Mouse (Mus musculus) urinary bladder, postnatal 4 days (tissue): Measurements from ENCODE around the gene Cdh3.

Experiments used
- DNase-seq, 2 experiments: peaks; one replicate each; pipeline ENCODE4 v3.0.0; 2021 to 2022; ENCODE audit warnings: low spot score in 2 of 2

The Cdh3 gene

DNA sequence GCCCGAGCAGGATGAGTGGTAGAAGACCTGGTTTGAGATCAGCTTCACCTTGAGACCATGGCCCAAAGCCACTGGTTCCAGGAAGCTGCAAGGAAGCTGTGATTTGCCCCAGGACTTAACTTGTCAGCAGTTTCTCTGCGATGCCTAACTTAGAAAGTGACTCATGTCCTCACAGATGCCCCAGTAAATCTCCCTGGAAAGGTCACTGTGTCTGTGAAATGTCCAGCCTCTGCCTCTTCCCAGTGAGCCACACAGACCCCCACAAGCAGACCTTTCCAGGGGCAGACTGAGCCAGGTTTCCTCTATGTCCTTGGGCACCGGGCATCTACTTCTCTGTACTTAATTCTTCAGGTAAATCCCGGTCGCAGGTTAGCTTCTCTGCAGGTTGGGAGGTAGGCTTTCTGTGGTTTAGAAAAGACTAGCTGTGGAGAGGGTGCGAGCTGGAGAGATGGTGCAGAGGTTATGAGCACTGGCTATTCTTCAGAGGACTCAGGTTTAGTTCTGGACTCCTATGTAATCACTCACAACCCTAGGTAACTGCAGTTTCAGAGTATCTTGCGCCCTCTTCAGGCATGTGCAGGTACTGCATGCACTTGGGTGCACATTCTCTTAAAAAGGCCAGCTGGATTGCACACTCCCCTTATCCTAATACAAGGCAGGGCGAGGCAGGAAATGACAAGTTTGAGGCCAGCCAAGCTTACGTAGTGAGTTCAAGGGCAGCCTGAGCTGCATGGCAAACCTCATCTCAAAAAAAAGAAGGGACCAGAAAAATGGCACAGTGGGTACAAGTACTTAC lies 16.7 kb downstream of the Cdh3 start:
- no peak for DNase-seq

DNA sequence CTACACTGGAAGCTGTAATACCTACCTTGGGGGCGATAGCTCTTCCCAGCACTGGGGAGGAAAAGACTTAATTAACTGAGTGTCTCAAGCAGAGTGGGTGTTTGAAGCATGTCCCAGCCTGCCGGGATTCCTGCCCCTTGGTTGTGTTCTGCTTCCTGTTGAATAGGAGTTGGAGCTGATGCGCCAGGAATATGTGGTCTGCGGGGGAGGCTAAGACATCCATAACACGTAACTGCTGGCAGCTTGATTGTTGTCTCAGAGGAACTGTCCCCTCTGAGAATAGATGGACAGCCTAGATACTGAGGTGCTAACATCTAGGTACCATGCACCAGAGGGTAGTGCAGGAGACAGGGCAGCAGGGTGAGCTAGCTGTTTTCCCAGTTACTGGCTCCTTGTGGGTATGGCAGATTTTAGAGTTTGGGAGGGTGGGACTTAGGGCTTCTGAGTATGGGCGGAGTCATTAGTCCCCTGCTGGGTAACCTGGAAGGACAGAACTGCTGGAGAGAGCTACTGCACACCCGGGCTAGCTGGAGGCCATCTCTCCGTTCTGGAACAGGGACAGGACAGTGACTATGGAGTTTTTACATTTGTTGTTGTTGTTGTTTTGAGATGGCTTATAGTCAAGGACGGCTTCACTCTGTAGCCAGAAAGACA lies 18.0 kb downstream of the Cdh3 start:
- no peak for DNase-seq

GRCm38 (mm10) chr8:106529885-106530482 lies 19.3 kb downstream of the Cdh3 start:
- no peak for DNase-seq

GRCm38 (mm10) chr8:106530566-106530965 lies 19.9 kb downstream of the Cdh3 start:
- no peak for DNase-seq

DNA sequence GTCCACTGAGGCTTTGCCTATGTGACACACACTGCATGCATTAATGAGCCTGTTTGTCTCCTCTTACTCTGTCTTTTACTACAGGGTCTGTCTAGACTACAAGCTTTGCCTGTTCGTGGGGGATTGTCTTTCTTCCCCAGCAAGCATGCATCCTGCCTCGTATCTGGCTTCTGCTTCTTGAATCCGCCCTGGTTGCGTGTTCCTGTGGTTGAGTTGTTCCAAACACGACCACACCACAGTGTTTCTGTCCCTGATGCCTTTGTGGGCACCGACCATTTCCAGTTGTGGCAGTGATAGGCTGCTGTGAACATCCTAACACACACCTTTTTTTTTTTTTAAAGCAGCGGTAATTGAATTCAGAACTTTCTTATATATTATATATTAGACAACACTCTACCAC lies 23.0 kb downstream of the Cdh3 start:
- DNase-seq = no peak

GRCm38 (mm10) chr8:106534449-106534848 lies 23.8 kb downstream of the Cdh3 start:
- peak; percentile 37 to 71 for DNase-seq

DNA sequence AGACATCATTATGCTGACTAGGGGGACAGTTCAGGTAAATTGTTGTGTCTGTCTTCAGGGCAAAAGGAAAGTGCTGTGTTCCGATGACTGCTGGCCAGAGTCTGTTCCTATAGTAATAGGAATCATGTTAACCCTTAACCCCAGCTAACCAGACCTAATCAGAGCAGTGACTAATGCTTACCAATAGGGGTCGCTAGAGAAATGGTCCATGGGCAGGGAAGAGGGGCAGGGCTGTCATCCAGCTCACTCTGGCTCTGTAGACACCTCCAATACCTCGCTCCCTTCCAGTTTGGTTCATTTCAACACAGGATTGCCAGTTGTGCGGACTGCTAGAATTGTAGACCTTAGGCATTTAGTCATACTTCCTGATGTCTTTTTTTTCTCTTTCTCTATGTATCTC lies 24.8 kb downstream of the Cdh3 start:
- no peak for DNase-seq

DNA sequence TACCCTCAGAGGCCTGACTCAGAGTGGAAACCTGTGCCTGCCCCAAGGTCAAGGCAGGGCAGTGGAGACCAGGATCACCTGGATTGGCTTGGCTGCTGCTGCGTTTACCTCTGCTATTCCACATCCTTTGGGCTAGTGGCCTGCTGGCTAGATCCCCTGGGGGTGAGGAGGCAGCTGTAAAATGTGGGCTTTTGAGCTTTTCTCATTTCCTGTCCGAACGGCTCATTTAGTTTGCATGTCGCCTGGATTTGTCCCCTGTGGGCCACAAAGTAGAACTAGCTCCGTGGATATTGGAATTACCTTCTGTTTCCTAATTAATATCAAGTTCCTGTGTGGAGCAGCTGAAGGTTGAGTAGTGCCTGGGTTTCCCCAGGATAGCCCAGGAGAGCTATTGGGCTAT lies 28.5 kb downstream of the Cdh3 start:
- no peak for DNase-seq

- DNase-seq = no peak
Measured at GRCm38 (mm10) chr8:106541002-106541401, 30.3 kb downstream of the Cdh3 start.

GRCm38 (mm10) chr8:106543043-106543442 lies 32.4 kb downstream of the Cdh3 start:
- DNase-seq = no peak

DNA sequence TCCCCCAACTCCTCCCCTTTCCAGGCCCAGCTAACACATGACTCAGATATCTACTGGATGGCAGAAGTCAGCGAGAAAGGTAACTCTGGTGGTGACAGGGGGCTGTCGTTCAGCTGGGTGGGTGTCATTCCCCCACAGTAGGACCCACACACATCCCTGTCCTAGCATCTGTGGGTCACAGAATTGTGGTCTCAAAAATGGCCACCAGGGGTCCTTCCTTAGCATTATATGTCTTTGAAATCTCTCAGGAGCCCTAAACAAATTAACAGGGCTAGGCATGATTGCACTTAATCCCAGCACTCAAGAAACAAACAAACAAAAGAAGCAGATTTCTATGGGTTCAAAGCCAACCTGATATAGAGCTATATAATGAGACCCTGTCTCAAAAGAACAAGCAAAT lies 34.5 kb downstream of the Cdh3 start:
- no peak for DNase-seq

GRCm38 (mm10) chr8:106546746-106547145 lies 36.1 kb downstream of the Cdh3 start:
- DNase-seq = no peak

GRCm38 (mm10) chr8:106548366-106548936 lies 37.8 kb downstream of the Cdh3 start:
- DNase-seq = no peak

DNA sequence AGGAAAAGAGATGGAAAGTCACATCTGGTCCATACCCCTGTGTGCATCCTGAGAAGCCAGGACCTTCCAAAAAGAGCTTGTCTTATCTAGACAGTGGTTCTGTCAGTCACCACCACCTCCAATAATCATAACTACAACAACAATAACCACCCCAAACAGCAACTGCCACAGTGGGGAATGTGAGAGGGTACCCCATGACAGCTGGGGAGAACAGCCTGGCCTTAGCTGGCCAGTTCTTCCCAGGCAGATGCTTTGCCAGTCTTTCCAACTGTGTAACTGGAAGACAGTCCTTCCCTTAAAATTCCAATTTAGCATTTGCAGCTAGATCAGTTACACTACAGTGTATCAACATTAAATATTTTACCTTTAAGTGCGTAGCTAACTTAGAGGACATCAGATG lies 40.2 kb downstream of the Cdh3 start:
- DNase-seq = no peak

GRCm38 (mm10) chr8:106554011-106554410 lies 43.3 kb downstream of the Cdh3 start:
- no peak for DNase-seq

DNA sequence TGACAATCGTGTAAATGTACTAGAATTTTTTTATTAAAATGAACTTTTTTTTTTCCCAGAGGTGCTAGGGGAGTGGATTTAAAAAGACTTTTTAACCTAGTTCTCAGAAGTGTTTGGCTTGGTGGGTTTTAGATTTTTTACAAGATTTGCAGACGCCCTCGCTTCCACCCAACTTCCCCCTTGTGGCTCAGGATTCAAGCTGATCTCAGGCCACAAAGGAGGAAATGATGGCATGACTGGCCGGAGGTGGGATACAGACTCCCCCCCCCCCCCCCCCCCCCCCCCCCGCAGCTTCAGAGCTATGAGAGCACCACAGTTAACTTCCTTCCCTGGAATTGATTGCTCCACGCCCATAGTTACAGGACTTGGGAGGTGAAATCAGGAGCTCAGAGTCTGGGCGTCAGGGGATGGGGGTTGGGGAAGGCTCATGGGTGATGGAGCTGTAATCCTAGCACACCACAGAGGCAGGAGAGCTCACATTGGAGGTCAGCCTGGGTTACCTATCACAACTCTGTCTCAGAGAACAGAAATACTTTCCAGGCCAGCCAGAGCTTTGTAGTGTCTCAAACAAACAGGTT lies 45.5 kb downstream of the Cdh3 start:
- no peak for DNase-seq

DNA sequence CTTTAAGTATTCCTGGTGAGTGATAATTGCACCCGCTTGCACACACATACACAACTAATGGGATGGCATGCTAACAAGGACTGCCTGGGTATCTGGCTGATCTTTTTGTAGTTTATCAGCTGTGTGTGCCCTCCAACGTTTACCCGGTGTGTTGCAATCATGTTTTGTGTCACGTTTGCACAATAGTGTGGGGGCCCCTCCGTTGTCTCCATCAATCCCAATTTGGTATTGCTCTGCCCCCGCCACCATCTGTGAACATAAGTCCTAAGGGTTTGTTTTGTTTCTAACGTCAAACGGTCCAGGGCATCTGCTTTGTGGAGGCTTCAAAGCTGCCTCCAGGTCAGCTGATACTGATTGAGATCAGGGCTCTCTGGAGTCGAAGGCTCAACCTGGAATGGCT lies 49.2 kb downstream of the Cdh3 start:
- no peak for DNase-seq

DNA sequence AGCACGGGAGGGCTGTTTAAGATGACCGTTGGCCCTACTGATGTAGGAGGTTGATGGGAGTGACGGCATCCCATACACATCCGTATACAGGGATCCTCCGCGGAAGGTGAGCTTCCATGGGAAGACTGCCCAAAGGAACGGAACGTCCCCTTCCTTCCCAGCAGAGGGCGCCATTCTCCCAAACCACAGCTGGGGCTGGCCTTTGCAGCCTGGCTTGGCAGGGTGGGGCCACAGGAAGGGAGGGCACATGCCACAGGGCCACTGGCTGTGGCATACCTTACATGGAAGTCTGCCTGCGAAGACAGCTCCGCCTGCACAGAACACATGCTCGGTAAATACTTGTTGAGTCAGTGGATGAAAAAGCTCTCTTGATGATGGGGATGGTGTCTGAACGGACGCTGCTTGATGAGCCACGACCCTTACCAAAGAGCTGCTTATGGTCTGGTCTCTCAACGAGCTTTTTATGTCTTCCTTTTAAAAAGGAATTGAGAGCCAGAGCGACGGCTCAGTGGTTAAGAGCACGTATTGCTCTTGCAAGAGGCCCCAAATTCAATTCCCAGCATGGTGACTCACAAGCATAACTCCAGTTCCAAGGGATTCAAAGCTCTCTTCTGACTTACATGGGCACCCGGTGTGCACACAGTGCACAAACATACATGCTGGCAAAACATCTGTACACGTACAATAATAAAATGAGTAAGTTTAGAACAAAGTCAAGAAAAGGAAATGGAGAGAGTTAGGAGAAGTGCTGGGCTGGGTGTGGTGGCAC lies 50.6 kb downstream of the Cdh3 start:
- peak; percentile 75 to 78 for DNase-seq

GRCm38 (mm10) chr8:106563691-106564182 lies 53.0 kb downstream of the Cdh3 start:
- DNase-seq = peak; percentile 62 to 65

GRCm38 (mm10) chr8:106569006-106569405 lies 58.3 kb downstream of the Cdh3 start:
- no peak for DNase-seq

DNA sequence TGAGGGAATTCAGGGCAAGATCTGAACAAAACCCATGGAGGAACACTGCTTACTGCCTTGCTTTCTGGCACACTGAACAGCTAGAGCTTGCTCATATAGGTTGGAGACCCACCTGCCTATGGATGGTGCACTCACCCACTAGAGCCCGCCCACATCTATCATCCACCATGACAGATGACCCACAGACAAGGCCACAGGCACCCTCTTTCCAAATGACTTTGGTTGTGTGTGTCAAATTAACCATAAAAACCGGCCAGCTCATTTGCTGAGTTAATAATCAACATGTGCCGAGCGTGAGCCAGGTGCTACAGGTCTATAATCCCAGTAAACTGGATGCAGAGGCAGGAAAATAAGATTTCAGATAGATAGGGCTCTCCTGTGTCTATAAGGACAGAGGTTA lies 59.7 kb downstream of the Cdh3 start:
- no peak for DNase-seq
